Mouse (Mus musculus): ENCODE results near the gene Nxpe5. TPM values are rescaled to one million over a fixed set of nuclear protein-coding genes. Genes with fewer than 3 reads are reported as not detected.

Nxpe5 gene
- polyA plus RNA-seq, 1 experiment: 1.6 TPM

- no peak for DNase-seq (ENCODE audit: low read depth in 1 of 2, low spot score in 2 of 2)
- TF ChIP-seq CTCF (IDR thresholded peaks at IDR 0.05; ENCODE audit: extremely low read depth, insufficient read depth, insufficient read length, insufficient replicate concordance) (no peak), POLR2A (IDR thresholded peaks at IDR 0.05; ENCODE audit: low read depth, low read length) (no peak)
Observed at GRCm38 (mm10) chr5:138280829-138281228, 55.1 kb downstream of the Nxpe5 start.

DNA sequence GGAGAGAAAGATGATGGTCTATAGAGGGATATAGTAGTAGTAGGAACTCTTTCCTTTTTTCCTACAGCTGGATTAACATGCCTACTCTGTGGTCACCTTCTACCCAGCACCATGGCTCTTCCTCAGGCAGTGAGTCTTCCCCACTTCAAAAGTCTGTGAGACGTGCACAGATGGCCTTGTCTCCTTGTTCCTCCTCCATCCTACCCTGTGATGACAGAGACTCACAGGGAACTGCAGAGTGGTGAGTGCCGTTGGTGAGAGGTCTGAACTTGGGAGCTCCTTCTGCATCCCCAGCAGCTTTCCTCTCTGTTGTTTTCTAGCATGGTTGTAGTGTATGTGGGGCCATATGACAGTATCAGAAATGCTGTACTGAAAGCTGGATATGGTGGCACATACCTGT, 56.1 kb downstream of the Nxpe5 start:
- 67% methylated on average over 2 of the region's 2 CpGs for WGBS
- DNase-seq (ENCODE audit: low read depth in 1 of 2, low spot score in 2 of 2): no peak
- no peak for TF ChIP-seq CTCF (IDR thresholded peaks at IDR 0.05; ENCODE audit: extremely low read depth, insufficient read depth, insufficient read length, insufficient replicate concordance)
- TF ChIP-seq POLR2A (IDR thresholded peaks at IDR 0.05; ENCODE audit: low read depth, low read length): no peak
- H3K4me1 ChIP-seq (ENCODE audit: control insufficient read depth, insufficient read depth, insufficient read length): 0 out of 2 replicates have a peak, but pooled peaks cover 3% of the 10 kb centered on the region
- H3K4me3 ChIP-seq (ENCODE audit: extremely low read depth, insufficient read depth, insufficient read length): no peak overlapping the region
- no peaks in the 10 kb centered on the region for H3K27me3 ChIP-seq (ENCODE audit: control insufficient read depth, insufficient read depth, low read length)
- no peak overlapping the region for H3K27ac ChIP-seq (ENCODE audit: insufficient read depth, low read length)
- H3K36me3 ChIP-seq (ENCODE audit: control insufficient read depth, insufficient read depth, low read length): no peaks in the 10 kb centered on the region

More at GRCm38 (mm10) chr5:138280829-138281228, 55.1 kb downstream of the Nxpe5 start:
- no peak overlapping the region for H3K4me3 ChIP-seq (ENCODE audit: extremely low read depth, insufficient read depth, insufficient read length)
- 97% methylated on average over 15 of the region's 15 CpGs for WGBS
- H3K27me3 ChIP-seq (ENCODE audit: control insufficient read depth, insufficient read depth, low read length): no peaks in the 10 kb centered on the region
- no peak overlapping the region for H3K27ac ChIP-seq (ENCODE audit: insufficient read depth, low read length)
- H3K4me1 ChIP-seq (ENCODE audit: control insufficient read depth, insufficient read depth, insufficient read length): 0 out of 2 replicates have a peak, but pooled peaks cover 3% of the 10 kb centered on the region
- no peaks in the 10 kb centered on the region for H3K36me3 ChIP-seq (ENCODE audit: control insufficient read depth, insufficient read depth, low read length)

- Histone ChIP-seq H3K27me3 (ENCODE audit: control insufficient read depth, insufficient read depth, low read length) (no peaks in the 10 kb centered on the region), H3K27ac (ENCODE audit: insufficient read depth, low read length) (no peak overlapping the region), H3K36me3 (ENCODE audit: control insufficient read depth, insufficient read depth, low read length) (no peaks in the 10 kb centered on the region), H3K4me1 (ENCODE audit: control insufficient read depth, insufficient read depth, insufficient read length) (0 out of 2 replicates have a peak, but pooled peaks cover 3% of the 10 kb centered on the region), H3K4me3 (ENCODE audit: extremely low read depth, insufficient read depth, insufficient read length) (no peak overlapping the region)
- WGBS: 68% methylated on average over 1 of the region's 1 CpGs
- no peak for DNase-seq (ENCODE audit: low read depth in 1 of 2, low spot score in 2 of 2)
- TF ChIP-seq POLR2A (IDR thresholded peaks at IDR 0.05; ENCODE audit: low read depth, low read length) (no peak), CTCF (IDR thresholded peaks at IDR 0.05; ENCODE audit: extremely low read depth, insufficient read depth, insufficient read length, insufficient replicate concordance) (no peak)
Observed at GRCm38 (mm10) chr5:138283540-138283939, 57.8 kb downstream of the Nxpe5 start.

DNA sequence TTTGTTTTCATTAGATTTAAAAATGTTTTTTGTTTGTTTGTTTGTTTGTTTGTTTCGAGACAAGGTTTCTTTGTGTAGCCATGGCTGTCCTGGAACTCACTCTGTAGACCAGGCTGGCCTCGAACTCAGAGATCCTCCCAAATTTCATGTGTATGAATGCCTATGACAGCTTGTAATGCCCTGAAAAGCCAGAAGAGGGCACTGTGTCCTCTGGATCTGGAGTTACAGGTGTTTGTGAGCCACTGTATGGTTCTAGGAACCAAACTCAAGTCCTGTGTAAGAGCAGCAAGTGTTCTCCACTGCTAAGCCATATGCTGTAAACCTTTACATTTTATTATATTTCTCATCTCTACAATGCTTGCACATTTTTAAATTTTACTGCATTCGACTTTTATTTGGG, 62.2 kb downstream of the Nxpe5 start:
- Histone ChIP-seq H3K27ac (ENCODE audit: insufficient read depth, low read length) (no peak overlapping the region), H3K27me3 (ENCODE audit: control insufficient read depth, insufficient read depth, low read length) (no peaks in the 10 kb centered on the region), H3K36me3 (ENCODE audit: control insufficient read depth, insufficient read depth, low read length) (no peaks in the 10 kb centered on the region), H3K4me3 (ENCODE audit: extremely low read depth, insufficient read depth, insufficient read length) (no peak overlapping the region), H3K4me1 (ENCODE audit: control insufficient read depth, insufficient read depth, insufficient read length) (no peaks in the 10 kb centered on the region)
- WGBS: 81% methylated on average over 3 of the region's 3 CpGs
- no peak for DNase-seq (ENCODE audit: low read depth in 1 of 2, low spot score in 2 of 2)
- TF ChIP-seq CTCF (IDR thresholded peaks at IDR 0.05; ENCODE audit: extremely low read depth, insufficient read depth, insufficient read length, insufficient replicate concordance) (no peak), POLR2A (IDR thresholded peaks at IDR 0.05; ENCODE audit: low read depth, low read length) (no peak)

DNA sequence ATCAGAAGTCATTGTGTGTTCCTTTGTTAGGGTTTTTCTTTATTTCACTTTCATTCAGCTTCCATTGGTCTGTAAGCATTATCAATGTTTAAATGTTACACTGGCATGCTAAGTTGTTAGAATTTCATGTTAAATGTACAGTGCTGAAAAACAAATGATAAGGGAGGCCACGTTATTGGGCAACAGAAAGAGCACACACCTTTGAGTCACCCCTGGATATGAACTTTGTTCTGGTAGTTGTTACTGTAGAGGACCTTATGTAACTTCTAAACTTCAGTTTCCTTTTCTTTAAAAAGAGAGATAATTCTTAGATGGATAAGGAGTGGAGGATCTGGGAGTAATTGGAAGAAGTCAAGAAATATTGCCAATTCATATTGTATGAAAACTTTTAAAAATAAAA, 65.9 kb downstream of the Nxpe5 start:
- TF ChIP-seq POLR2A (IDR thresholded peaks at IDR 0.05; ENCODE audit: low read depth, low read length) (no peak), CTCF (IDR thresholded peaks at IDR 0.05; ENCODE audit: extremely low read depth, insufficient read depth, insufficient read length, insufficient replicate concordance) (no peak)
- 85% methylated on average over 1 of the region's 1 CpGs for WGBS
- Histone ChIP-seq H3K36me3 (ENCODE audit: control insufficient read depth, insufficient read depth, low read length) (no peaks in the 10 kb centered on the region), H3K27ac (ENCODE audit: insufficient read depth, low read length) (no peak overlapping the region), H3K4me1 (ENCODE audit: control insufficient read depth, insufficient read depth, insufficient read length) (no peaks in the 10 kb centered on the region), H3K27me3 (ENCODE audit: control insufficient read depth, insufficient read depth, low read length) (no peaks in the 10 kb centered on the region), H3K4me3 (ENCODE audit: extremely low read depth, insufficient read depth, insufficient read length) (no peak overlapping the region)
- no peak for DNase-seq (ENCODE audit: low read depth in 1 of 2, low spot score in 2 of 2)

DNA sequence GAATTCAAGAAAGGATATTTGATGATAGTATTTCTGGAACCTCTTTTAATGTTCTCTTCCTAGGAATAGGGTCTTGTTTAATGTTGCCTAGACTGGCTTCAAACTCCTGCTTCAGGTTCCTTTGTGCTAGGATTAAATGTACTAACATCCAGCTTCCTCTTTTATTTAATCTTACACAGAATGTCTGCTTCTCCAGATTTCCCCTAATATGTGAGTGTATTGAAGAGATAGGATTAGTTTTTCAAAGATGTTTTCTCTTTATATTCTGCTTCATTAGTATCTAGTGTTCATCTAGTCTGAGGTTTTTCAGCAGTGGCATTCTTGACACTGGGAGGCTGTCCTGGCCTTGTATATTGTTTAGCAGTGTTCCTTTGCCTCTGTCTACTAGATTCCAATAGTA, 68.5 kb downstream of the Nxpe5 start:
- Histone ChIP-seq H3K4me1 (ENCODE audit: control insufficient read depth, insufficient read depth, insufficient read length) (no peaks in the 10 kb centered on the region), H3K36me3 (ENCODE audit: control insufficient read depth, insufficient read depth, low read length) (no peaks in the 10 kb centered on the region), H3K4me3 (ENCODE audit: extremely low read depth, insufficient read depth, insufficient read length) (no peak overlapping the region), H3K27ac (ENCODE audit: insufficient read depth, low read length) (no peak overlapping the region), H3K27me3 (ENCODE audit: control insufficient read depth, insufficient read depth, low read length) (no peaks in the 10 kb centered on the region)
- DNase-seq (ENCODE audit: low read depth in 1 of 2, low spot score in 2 of 2): no peak
- TF ChIP-seq POLR2A (IDR thresholded peaks at IDR 0.05; ENCODE audit: low read depth, low read length) (no peak), CTCF (IDR thresholded peaks at IDR 0.05; ENCODE audit: extremely low read depth, insufficient read depth, insufficient read length, insufficient replicate concordance) (no peak)

DNA sequence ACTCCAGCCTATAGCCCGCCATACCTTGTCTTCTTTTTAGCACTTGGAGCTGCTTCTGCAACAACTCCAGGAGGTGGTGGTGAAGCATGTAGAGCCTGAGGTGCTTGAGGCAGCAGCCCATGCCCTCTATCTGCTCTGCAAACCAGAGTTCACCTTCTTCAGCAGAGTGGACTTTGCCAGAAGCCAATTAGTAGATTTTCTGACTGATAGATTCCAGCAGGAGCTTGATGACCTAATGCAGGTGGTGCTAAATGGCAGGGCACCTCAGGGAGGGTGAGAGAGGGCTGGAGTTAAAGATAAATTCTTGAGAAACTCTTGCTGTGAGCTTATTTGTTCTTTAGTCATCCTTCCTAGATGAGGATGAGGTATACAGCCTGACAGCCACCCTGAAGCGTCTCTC, 73.9 kb downstream of the Nxpe5 start:
- DNase-seq (ENCODE audit: low read depth in 1 of 2, low spot score in 2 of 2): no peak
- 88% methylated on average over 2 of the region's 2 CpGs for WGBS

More for the DNA sequence above, 73.9 kb downstream of the Nxpe5 start:
- H3K27ac ChIP-seq (ENCODE audit: insufficient read depth, low read length): no peak overlapping the region
- H3K4me1 ChIP-seq (ENCODE audit: control insufficient read depth, insufficient read depth, insufficient read length): no peaks in the 10 kb centered on the region
- H3K36me3 ChIP-seq (ENCODE audit: control insufficient read depth, insufficient read depth, low read length): no peaks in the 10 kb centered on the region
- H3K4me3 ChIP-seq (ENCODE audit: extremely low read depth, insufficient read depth, insufficient read length): no peak overlapping the region
- H3K27me3 ChIP-seq (ENCODE audit: control insufficient read depth, insufficient read depth, low read length): no peaks in the 10 kb centered on the region
- TF ChIP-seq CTCF (IDR thresholded peaks at IDR 0.05; ENCODE audit: extremely low read depth, insufficient read depth, insufficient read length, insufficient replicate concordance) (no peak), POLR2A (IDR thresholded peaks at IDR 0.05; ENCODE audit: low read depth, low read length) (no peak)

Other genes starting within 250 kb of the Nxpe5 start
- not detected in 2 replicates for gene Azgp1, start 244.4 kb upstream of the Nxpe5 start, polyA plus RNA-seq (2012; rRNA removed)
- gene Smok3a, start 204.6 kb upstream of the Nxpe5 start, polyA plus RNA-seq (2012; rRNA removed): not detected in 2 replicates
- not detected in 2 replicates for gene Smok3b, start 204.5 kb upstream of the Nxpe5 start, polyA plus RNA-seq (2012; rRNA removed)
- not detected in 2 replicates for gene Smok3c, start 172.7 kb upstream of the Nxpe5 start, polyA plus RNA-seq (2012; rRNA removed)
- gene Zkscan1, start 140.8 kb upstream of the Nxpe5 start, polyA plus RNA-seq (2012; rRNA removed): 1.6 and 1.8 TPM in 2 replicates
- 3.3 and 3.7 TPM in 2 replicates for gene Zscan21, start 109.0 kb upstream of the Nxpe5 start, polyA plus RNA-seq (2012; rRNA removed)
- gene Zfp113, start 70.2 kb upstream of the Nxpe5 start, polyA plus RNA-seq (2012; rRNA removed): 1.1 and 3.5 TPM in 2 replicates
- gene Cops6, start 64.8 kb upstream of the Nxpe5 start, polyA plus RNA-seq (2012; rRNA removed): 34.3 and 38.1 TPM in 2 replicates
- 20.2 and 22.6 TPM in 2 replicates for gene Ap4m1, start 53.9 kb upstream of the Nxpe5 start, polyA plus RNA-seq (2012; rRNA removed)
- 35.7 and 51.0 TPM in 2 replicates for gene Mcm7, start 53.5 kb upstream of the Nxpe5 start, polyA plus RNA-seq (2012; rRNA removed)
- 38.6 and 50.6 TPM in 2 replicates for gene Taf6, start 38.4 kb upstream of the Nxpe5 start, polyA plus RNA-seq (2012; rRNA removed)
- gene Cnpy4, start 38.4 kb upstream of the Nxpe5 start, polyA plus RNA-seq (2012; rRNA removed): 2.9 and 4.3 TPM in 2 replicates
- 2.6 and 4.0 TPM in 2 replicates for gene Mblac1, start 31.6 kb upstream of the Nxpe5 start, polyA plus RNA-seq (2012; rRNA removed)
- 108 and 135 TPM in 2 replicates for gene Lamtor4, start 29.6 kb downstream of the Nxpe5 start, polyA plus RNA-seq (2012; rRNA removed)
- gene BC037034, start 38.1 kb downstream of the Nxpe5 start, polyA plus RNA-seq (2012; rRNA removed): 114 and 128 TPM in 2 replicates
- gene Gal3st4, start 46.9 kb downstream of the Nxpe5 start, polyA plus RNA-seq (2012; rRNA removed): 0.06 and 0.08 TPM in 2 replicates
- gene Gm43720, start 54.1 kb downstream of the Nxpe5 start, polyA plus RNA-seq (2012; rRNA removed): not detected in 2 replicates
- 4.4 and 4.8 TPM in 2 replicates for gene Gpc2, start 54.1 kb downstream of the Nxpe5 start, polyA plus RNA-seq (2012; rRNA removed)
- gene Stag3, start 54.3 kb downstream of the Nxpe5 start, polyA plus RNA-seq (2012; rRNA removed): 2.3 and 2.5 TPM in 2 replicates
- gene Pvrig, start 116.1 kb downstream of the Nxpe5 start, polyA plus RNA-seq (2012; rRNA removed): 3.5 and 5.2 TPM in 2 replicates
- 2.6 and 3.9 TPM in 2 replicates for gene Zfp157, start 215.6 kb downstream of the Nxpe5 start, polyA plus RNA-seq (2012; rRNA removed)

Measured in spleen, adult 2 months (tissue).